Mouse (Mus musculus): ENCODE data around the gene Ptgr1. TPM values are rescaled to one million over a fixed set of nuclear protein-coding genes. Genes with fewer than 3 reads are reported as not detected.
A peak's percentile ranks its signal among the peaks of the same experiment; 100 is the strongest.

Ptgr1 gene
- polyA plus RNA-seq, 1 experiment from 2014 or later = 105 TPM

DNA sequence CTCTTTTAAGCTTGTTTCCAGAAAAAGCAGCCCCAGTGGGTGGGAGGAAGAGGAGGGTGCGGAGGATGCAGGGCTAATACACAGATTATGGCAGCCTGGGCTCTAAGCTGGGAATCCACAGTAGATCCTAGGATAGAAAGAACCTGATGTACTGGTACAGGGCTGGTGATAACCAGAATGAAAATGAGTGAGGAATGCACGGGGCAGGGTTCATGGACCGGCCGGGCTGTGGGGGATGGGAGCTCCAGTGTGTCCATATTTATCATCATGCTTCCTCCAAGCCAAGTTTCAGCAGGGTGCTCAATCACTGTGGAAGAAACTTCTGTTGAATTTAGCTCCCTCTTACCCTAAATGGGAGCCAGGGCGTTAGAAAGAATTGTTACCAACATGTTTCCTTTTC, 10.2 kb upstream of the Ptgr1 start:
- peaks cover 10% of the 10 kb centered on the region; the same call in 1 of the 2 replicates for H3K4me1 ChIP-seq (ENCODE audit: control insufficient read depth, insufficient read depth, low read length)
- H3K27me3 ChIP-seq (ENCODE audit: control insufficient read depth, insufficient read depth, low read length) = no peaks in the 10 kb centered on the region
- no peak overlapping the region for H3K4me3 ChIP-seq (replicated peaks; ENCODE audit: low read length)
- WGBS = 46% methylated on average over 5 of the region's 5 CpGs
- no peak overlapping the region; the same call in 1 of the 2 replicates for H3K27ac ChIP-seq (ENCODE audit: low read length)
- H3K9ac ChIP-seq (ENCODE audit: low read length) = no peak overlapping the region
- ATAC-seq (ENCODE audit: insufficient read depth, low FRiP score) = peak; percentile 28; the same call in 1 of the 2 replicates
- H3K9me3 ChIP-seq (replicated peaks; ENCODE audit: control insufficient read depth, low read length) = no peaks in the 10 kb centered on the region
- no peak overlapping the region for H3K4me2 ChIP-seq (ENCODE audit: low read depth, low read length)
- H3K36me3 ChIP-seq (ENCODE audit: control insufficient read depth, insufficient read depth, low read length) = no peaks in the 10 kb centered on the region

DNA sequence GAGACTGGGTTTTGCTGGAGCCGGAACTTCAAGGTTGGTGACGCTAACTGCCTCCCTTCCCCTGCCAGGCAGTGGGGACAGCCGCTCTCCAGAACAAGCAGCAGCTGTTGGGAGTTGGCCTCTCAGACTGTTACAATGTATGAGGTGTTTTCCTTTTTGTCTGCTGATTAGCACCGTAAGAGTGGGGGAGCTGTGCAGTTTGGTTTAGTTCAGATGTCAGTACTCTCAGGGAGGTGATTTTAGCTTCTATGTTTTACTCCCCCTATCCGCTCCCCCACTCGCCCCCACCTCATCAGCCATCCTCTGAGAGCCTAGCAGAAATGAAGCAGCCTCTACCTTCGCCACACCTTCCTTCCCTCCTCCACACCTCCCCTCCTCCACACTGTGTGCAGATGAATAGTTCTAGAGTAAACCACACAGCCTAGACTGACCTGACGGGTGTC, 8.4 kb upstream of the Ptgr1 start:
- Histone ChIP-seq H3K9me3 (replicated peaks; ENCODE audit: control insufficient read depth, low read length) (no peaks in the 10 kb centered on the region), H3K4me3 (replicated peaks; ENCODE audit: low read length) (no peak overlapping the region), H3K9ac (ENCODE audit: low read length) (no peak overlapping the region), H3K4me2 (ENCODE audit: low read depth, low read length) (peak overlapping the region; percentile 32; the same call in 1 of the 2 replicates), H3K36me3 (ENCODE audit: control insufficient read depth, insufficient read depth, low read length) (no peaks in the 10 kb centered on the region), H3K27me3 (ENCODE audit: control insufficient read depth, insufficient read depth, low read length) (no peaks in the 10 kb centered on the region), H3K27ac (ENCODE audit: low read length) (peak overlapping the region; percentile 65), H3K4me1 (ENCODE audit: control insufficient read depth, insufficient read depth, low read length) (peaks cover 10% of the 10 kb centered on the region; the same call in 1 of the 2 replicates)
- WGBS = 39% methylated on average over 8 of the region's 8 CpGs
- peak; percentile 78; the same call in 1 of the 2 replicates for ATAC-seq (ENCODE audit: insufficient read depth, low FRiP score)

DNA sequence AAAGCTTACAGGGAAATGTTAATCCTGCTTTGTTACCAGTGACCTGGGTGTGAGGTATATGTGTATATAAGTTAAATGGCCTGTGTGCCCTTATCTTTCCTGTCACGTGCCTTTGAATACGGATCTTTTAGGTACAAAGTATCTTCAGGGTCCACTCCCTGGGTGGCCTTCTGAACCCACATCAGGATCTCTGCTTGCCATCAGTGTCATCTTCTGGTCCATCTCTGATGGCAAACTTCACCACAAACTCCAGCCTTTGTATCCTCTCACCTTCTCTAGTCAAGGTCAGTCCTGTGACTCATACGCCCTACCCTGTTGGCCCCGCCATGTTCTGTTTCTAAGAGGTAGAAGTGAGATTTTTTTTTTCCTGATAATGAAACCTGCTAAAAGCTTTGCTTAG, 7.8 kb upstream of the Ptgr1 start, which contains the start of gene Dnajc25:
Gene Dnajc25 (plus strand): TSS at position 301 of the 400 bp plus-strand sequence.
- peak within 1 kb of the TSS; percentile 32; the same call in 1 of the 2 replicates for H3K4me2 ChIP-seq (ENCODE audit: low read depth, low read length)
- no peak for ATAC-seq (ENCODE audit: insufficient read depth, low FRiP score)
- no peak within 1 kb of the TSS for H3K4me3 ChIP-seq (replicated peaks; ENCODE audit: low read length)
- H3K9ac ChIP-seq (ENCODE audit: low read length) = no peak within 1 kb of the TSS
- 47% methylated on average over 4 of the region's 4 CpGs for WGBS
- no peaks in the 10 kb centered on the region for H3K9me3 ChIP-seq (replicated peaks; ENCODE audit: control insufficient read depth, low read length)
- peaks cover 10% of the 10 kb centered on the region; the same call in 1 of the 2 replicates for H3K4me1 ChIP-seq (ENCODE audit: control insufficient read depth, insufficient read depth, low read length)
- H3K36me3 ChIP-seq (ENCODE audit: control insufficient read depth, insufficient read depth, low read length) = no peaks in the 10 kb centered on the region
- peak within 1 kb of the TSS; percentile 65 for H3K27ac ChIP-seq (ENCODE audit: low read length)
- H3K27me3 ChIP-seq (ENCODE audit: control insufficient read depth, insufficient read depth, low read length) = no peaks in the 10 kb centered on the region

DNA sequence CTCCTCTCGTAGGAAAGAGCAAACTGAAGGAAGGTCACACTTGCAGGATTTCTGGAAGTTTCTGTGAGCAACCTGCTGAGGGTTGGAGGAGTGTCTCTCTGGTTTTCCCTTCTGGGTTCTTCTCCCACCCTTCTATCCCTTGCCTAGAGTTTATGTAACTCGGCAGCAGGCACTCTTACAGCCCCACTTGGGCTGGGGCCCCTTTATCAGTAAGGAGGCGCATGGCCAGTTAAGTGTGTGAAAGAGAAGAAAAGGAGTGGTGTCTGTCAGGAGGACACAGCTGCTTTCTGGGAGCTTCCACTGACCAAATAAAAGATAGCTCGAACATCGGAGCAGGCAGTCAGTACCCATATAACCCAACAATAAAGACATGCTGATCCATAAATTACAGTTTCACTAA, 5.3 kb upstream of the Ptgr1 start:
- H3K27me3 ChIP-seq (ENCODE audit: control insufficient read depth, insufficient read depth, low read length) = no peaks in the 10 kb centered on the region
- WGBS = 62% methylated on average over 5 of the region's 5 CpGs
- H3K9me3 ChIP-seq (replicated peaks; ENCODE audit: control insufficient read depth, low read length) = no peaks in the 10 kb centered on the region
- H3K4me1 ChIP-seq (ENCODE audit: control insufficient read depth, insufficient read depth, low read length) = peaks cover 10% of the 10 kb centered on the region
- ATAC-seq (ENCODE audit: insufficient read depth, low FRiP score) = no peak
- no peak overlapping the region for H3K4me2 ChIP-seq (ENCODE audit: low read depth, low read length)
- H3K27ac ChIP-seq (ENCODE audit: low read length) = no peak overlapping the region
- H3K9ac ChIP-seq (ENCODE audit: low read length) = no peak overlapping the region
- no peaks in the 10 kb centered on the region for H3K36me3 ChIP-seq (ENCODE audit: control insufficient read depth, insufficient read depth, low read length)
- no peak overlapping the region for H3K4me3 ChIP-seq (replicated peaks; ENCODE audit: low read length)

DNA sequence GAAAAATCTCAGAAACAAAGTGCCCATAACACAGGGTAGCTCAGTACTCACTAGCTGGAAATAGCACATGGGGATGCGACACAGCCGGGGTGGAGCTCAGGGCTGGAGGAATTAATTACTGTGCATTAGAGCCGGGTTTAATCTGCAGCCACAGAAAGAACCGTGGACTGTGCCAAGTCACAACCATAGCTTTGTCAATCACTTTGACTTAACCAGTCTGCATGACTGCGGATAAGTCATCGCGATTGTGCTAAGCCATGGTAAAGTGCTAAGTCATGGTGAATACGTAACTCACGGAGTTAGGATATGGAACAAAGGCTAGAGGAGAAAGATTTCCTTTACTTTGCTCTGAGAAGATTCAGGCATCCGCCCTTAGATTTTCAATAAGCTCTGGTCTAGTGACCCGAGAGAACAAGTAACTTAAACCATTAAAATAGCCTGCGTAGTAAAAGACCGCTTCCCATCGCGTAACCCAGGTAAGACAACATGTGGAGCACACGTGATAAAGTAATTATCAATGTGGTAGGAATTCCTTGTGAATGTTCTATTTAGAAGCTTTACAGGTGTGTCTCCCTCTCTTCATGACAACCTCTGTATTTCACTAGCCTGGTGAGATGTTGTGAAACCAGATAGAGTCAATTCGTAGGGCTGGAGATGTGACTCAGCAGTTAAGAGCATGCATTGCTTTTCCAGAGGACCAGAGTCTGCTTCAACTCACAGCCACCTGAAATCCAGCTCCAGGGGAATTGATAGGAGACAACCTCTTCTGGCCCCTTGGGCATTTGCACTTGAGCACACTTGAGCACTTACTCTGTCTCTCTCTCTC, 3.9 kb upstream of the Ptgr1 start:
- Histone ChIP-seq H3K4me1 (ENCODE audit: control insufficient read depth, insufficient read depth, low read length) (peaks cover 10% of the 10 kb centered on the region), H3K36me3 (ENCODE audit: control insufficient read depth, insufficient read depth, low read length) (no peaks in the 10 kb centered on the region), H3K4me3 (replicated peaks; ENCODE audit: low read length) (no peak overlapping the region), H3K27me3 (ENCODE audit: control insufficient read depth, insufficient read depth, low read length) (no peaks in the 10 kb centered on the region), H3K9me3 (replicated peaks; ENCODE audit: control insufficient read depth, low read length) (no peaks in the 10 kb centered on the region), H3K9ac (ENCODE audit: low read length) (no peak overlapping the region), H3K4me2 (ENCODE audit: low read depth, low read length) (no peak overlapping the region), H3K27ac (ENCODE audit: low read length) (no peak overlapping the region)
- WGBS = 83% methylated on average over 17 of the region's 17 CpGs
- ATAC-seq (ENCODE audit: insufficient read depth, low FRiP score) = no peak

DNA sequence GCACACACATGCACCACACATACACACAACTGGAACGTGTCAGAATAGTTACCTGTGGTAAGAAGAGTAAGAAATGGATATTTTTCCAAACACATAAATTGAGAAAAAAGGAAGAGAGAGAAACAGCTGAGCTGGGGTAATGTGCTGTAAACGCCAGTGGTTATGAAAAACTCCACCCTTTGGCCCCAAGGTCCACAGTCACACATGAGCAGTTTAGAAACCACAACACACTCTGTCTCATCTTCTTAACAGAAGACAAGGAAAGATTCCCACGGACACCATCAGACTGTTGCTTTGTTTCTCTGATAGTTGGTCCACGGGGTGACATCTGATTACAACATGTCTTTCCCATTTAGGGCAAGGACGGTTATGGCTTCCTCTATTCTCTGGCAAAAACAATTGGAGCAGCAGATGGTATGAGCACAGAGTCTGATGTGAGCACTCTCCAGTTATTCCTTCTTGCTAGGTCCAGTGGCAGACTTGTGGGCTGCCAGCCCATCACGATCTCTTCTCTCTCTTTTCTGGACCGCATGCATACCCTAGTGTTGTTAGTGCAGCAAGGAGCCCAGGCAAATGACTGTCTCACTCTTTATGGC, 2.5 kb upstream of the Ptgr1 start:
- WGBS = 78% methylated on average over 7 of the region's 7 CpGs
- no peak overlapping the region for H3K4me3 ChIP-seq (replicated peaks; ENCODE audit: low read length)
- no peaks in the 10 kb centered on the region for H3K36me3 ChIP-seq (ENCODE audit: control insufficient read depth, insufficient read depth, low read length)
- H3K4me1 ChIP-seq (ENCODE audit: control insufficient read depth, insufficient read depth, low read length) = peaks cover 14% of the 10 kb centered on the region
- no peak overlapping the region for H3K9ac ChIP-seq (ENCODE audit: low read length)
- H3K27ac ChIP-seq (ENCODE audit: low read length) = no peak overlapping the region
- no peaks in the 10 kb centered on the region for H3K27me3 ChIP-seq (ENCODE audit: control insufficient read depth, insufficient read depth, low read length)
- no peak overlapping the region for H3K4me2 ChIP-seq (ENCODE audit: low read depth, low read length)
- H3K9me3 ChIP-seq (replicated peaks; ENCODE audit: control insufficient read depth, low read length) = no peaks in the 10 kb centered on the region
- ATAC-seq (ENCODE audit: insufficient read depth, low FRiP score) = no peak

DNA sequence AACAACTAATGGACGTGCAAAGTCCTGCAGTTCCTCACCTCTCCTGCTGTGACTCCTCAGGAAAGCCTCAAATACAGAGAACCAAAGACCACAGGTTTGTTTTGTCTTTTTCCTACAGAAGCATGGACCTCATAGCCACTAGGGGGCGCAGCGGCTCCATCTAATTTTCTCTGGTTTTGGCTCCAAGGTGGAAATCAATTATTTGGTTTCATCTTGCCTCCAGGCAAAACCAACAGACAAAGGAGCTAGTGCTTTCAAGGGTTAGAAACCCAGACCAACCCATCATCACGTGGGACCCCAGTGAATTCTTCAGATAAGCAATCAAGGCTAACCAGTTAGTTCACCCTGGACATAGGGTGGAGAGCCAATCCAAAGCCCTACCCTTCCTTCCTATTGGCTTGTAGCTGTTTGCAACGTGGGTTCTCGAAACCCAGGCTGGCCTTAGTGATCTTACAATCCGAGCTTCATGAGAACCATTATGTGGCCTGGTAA, 1.7 kb downstream of the Ptgr1 start:
- Histone ChIP-seq H3K27me3 (ENCODE audit: control insufficient read depth, insufficient read depth, low read length) (no peaks in the 10 kb centered on the region), H3K27ac (ENCODE audit: low read length) (peak overlapping the region; percentile 64), H3K36me3 (ENCODE audit: control insufficient read depth, insufficient read depth, low read length) (0 out of 2 replicates have a peak, but pooled peaks cover 3% of the 10 kb centered on the region), H3K4me1 (ENCODE audit: control insufficient read depth, insufficient read depth, low read length) (peaks cover 14% of the 10 kb centered on the region), H3K9ac (ENCODE audit: low read length) (no peak overlapping the region), H3K4me2 (ENCODE audit: low read depth, low read length) (peak overlapping the region; percentile 17; the same call in 1 of the 2 replicates), H3K4me3 (replicated peaks; ENCODE audit: low read length) (peak overlapping the region; percentile 20; the same call in 1 of the 2 replicates), H3K9me3 (replicated peaks; ENCODE audit: control insufficient read depth, low read length) (no peaks in the 10 kb centered on the region)
- ATAC-seq (ENCODE audit: insufficient read depth, low FRiP score) = peak; percentile 81
- WGBS = 17% methylated on average over 7 of the region's 7 CpGs

DNA sequence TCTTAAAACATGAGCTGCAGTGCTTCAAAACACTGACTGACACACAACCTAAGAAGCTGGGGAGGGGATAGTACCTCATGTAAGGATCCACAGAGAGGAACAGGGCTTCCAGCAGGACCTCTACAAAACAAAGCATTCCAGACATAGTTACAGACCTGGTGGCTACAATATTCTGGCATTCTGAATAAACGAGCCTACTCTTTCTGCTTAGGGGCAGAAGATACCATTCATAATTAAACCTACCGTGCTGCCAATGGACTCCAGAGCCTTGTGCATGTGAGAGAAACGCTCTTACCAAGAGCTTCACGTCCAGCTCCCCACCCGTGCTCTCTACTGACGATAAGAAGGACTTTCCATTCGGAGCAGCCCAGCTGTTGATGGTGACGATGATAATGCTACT, 4.1 kb downstream of the Ptgr1 start:
- Histone ChIP-seq H3K9ac (ENCODE audit: low read length) (no peak overlapping the region), H3K27me3 (ENCODE audit: control insufficient read depth, insufficient read depth, low read length) (no peaks in the 10 kb centered on the region), H3K27ac (ENCODE audit: low read length) (no peak overlapping the region), H3K4me1 (ENCODE audit: control insufficient read depth, insufficient read depth, low read length) (peaks cover 12% of the 10 kb centered on the region), H3K9me3 (replicated peaks; ENCODE audit: control insufficient read depth, low read length) (no peaks in the 10 kb centered on the region), H3K4me2 (ENCODE audit: low read depth, low read length) (no peak overlapping the region), H3K4me3 (replicated peaks; ENCODE audit: low read length) (no peak overlapping the region), H3K36me3 (ENCODE audit: control insufficient read depth, insufficient read depth, low read length) (0 out of 2 replicates have a peak, but pooled peaks cover 3% of the 10 kb centered on the region)
- 86% methylated on average over 8 of the region's 8 CpGs for WGBS
- ATAC-seq (ENCODE audit: insufficient read depth, low FRiP score) = no peak

DNA sequence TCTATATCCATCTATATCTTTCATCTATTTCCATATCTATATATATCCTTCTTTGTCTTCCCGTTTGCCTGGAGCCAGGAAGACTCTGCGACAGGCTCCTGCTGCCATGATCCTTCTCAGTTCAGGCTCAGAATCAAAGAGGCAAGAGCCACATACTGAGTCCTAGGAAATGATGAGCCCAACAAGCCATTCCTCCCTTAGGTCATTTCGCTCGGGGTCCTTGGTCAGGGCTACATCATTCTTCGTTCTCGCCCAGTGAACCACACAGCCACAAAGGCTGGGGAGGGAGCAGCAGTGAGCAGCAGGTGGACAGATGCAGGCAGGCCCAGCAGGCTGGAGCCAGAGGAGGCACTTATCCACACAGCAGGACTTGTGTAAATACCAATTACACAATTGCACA, 5.5 kb downstream of the Ptgr1 start:
- no peak overlapping the region for H3K27ac ChIP-seq (ENCODE audit: low read length)
- no peaks in the 10 kb centered on the region for H3K9me3 ChIP-seq (replicated peaks; ENCODE audit: control insufficient read depth, low read length)
- H3K4me3 ChIP-seq (replicated peaks; ENCODE audit: low read length) = no peak overlapping the region
- H3K4me1 ChIP-seq (ENCODE audit: control insufficient read depth, insufficient read depth, low read length) = peaks cover 3% of the 10 kb centered on the region
- no peak for ATAC-seq (ENCODE audit: insufficient read depth, low FRiP score)
- no peak overlapping the region for H3K9ac ChIP-seq (ENCODE audit: low read length)
- H3K27me3 ChIP-seq (ENCODE audit: control insufficient read depth, insufficient read depth, low read length) = no peaks in the 10 kb centered on the region
- H3K36me3 ChIP-seq (ENCODE audit: control insufficient read depth, insufficient read depth, low read length) = 0 out of 2 replicates have a peak, but pooled peaks cover 3% of the 10 kb centered on the region
- H3K4me2 ChIP-seq (ENCODE audit: low read depth, low read length) = no peak overlapping the region
- WGBS = 84% methylated on average over 6 of the region's 6 CpGs

Measured in stomach, embryonic 16.5 days (tissue).